Mouse (Mus musculus) hindbrain, embryonic 14.5 days (tissue): Measurements from ENCODE around the gene Myh10. TPM values are rescaled to one million over a fixed set of nuclear protein-coding genes. Genes with fewer than 3 reads are reported as not detected.

Experiments used
- ATAC-seq: fragments of 200-750 bp; cut with Nextera tagmentation; 2 replicates; pipeline ENCODE4 v1.8.0; 2017; ENCODE audit warnings: moderate number of reproducible peaks, mild to moderate bottlenecking, moderate TSS enrichment, moderate library complexity; ENCODE audit not compliant: low FRiP score
- DNase-seq: peaks from one replicate; pipeline ENCODE4 v3.0.0-alpha.2; 2015; ENCODE audit warnings: low spot score
- H3K27ac ChIP-seq: fragments of 300-500 bp; sonication (generic); 2 replicates; pipeline ENCODE4 v1.5.1; 2014; ENCODE audit warnings: mild to moderate bottlenecking, moderate library complexity
- H3K27me3 ChIP-seq: fragments of 300-500 bp; sonication (generic); 2 replicates; pipeline ENCODE4 v1.6.1; 2014; ENCODE audit warnings: mild to moderate bottlenecking, low read length, mixed read lengths; ENCODE audit not compliant: control insufficient read depth, insufficient read depth
- H3K36me3 ChIP-seq: fragments of 300-500 bp; sonication (generic); replicated peaks from 2 replicates; pipeline ENCODE4 v1.6.1; 2014; ENCODE audit not compliant: control insufficient read depth, insufficient read depth
- H3K4me1 ChIP-seq: fragments of 300-500 bp; sonication (generic); replicated peaks from 2 replicates; pipeline ENCODE4 v1.6.1; 2014; ENCODE audit warnings: antibody characterized with exemption, low read length, mixed read lengths; ENCODE audit not compliant: control insufficient read depth, insufficient read depth
- H3K4me2 ChIP-seq: fragments of 300-500 bp; sonication (generic); replicated peaks from 2 replicates; pipeline ENCODE4 v1.6.1; 2014; ENCODE audit warnings: mild to moderate bottlenecking, moderate library complexity
- H3K4me3 ChIP-seq: fragments of 300-500 bp; sonication (generic); replicated peaks from 2 replicates; pipeline ENCODE4 v1.5.1; 2014; ENCODE audit warnings: mild to moderate bottlenecking, low read length
- H3K9ac ChIP-seq: fragments of 300-500 bp; sonication (generic); 2 replicates; pipeline ENCODE4 v1.6.1; 2014
- H3K9me3 ChIP-seq: fragments of 300-500 bp; sonication (generic); 2 replicates; pipeline ENCODE4 v1.6.1; 2016; ENCODE audit warnings: low read length; ENCODE audit not compliant: control insufficient read depth
- WGBS: fragments of 180-500 bp; shearing (Covaris S2); extraction: QIAGEN DNeasy Blood & Tissue Kit; methylation state at CpG from one replicate; pipeline ENCODE4 v1.1.7; 2014; 5-methylcytosine and 5-hydroxymethylcytosine counted together
- polyA plus RNA-seq: library from polyadenylated mRNA; unstranded; fragments of >200 nt; fragmentation: Nextera tagmentation; extraction: Ambion mirVana; gene quantifications from 2 replicates; pipeline ENCODE4 v1.2.1, GENCODE M21; 2014

Gene Myh10
- polyA plus RNA-seq, 1 experiment from 2014 or later: 95.3 TPM

GRCm38 (mm10) chr11:68754283-68754682 lies 62.9 kb downstream of the Myh10 start:
- no peak overlapping the region for H3K4me3 ChIP-seq
- ATAC-seq: no peak
- no peaks in the 10 kb centered on the region for H3K27me3 ChIP-seq
- no peaks in the 10 kb centered on the region for H3K9me3 ChIP-seq
- 57% methylated on average over 7 of the region's 7 CpGs for WGBS
- peaks cover 13% of the 10 kb centered on the region for H3K36me3 ChIP-seq
- no peak overlapping the region for H3K9ac ChIP-seq
- peak overlapping the region; percentile 52 for H3K27ac ChIP-seq
- 0 out of 2 replicates have a peak, but pooled peaks cover 11% of the 10 kb centered on the region for H3K4me1 ChIP-seq
- H3K4me2 ChIP-seq: no peak overlapping the region
- DNase-seq: no peak

- H3K4me3 ChIP-seq: no peak overlapping the region
- H3K9me3 ChIP-seq: no peaks in the 10 kb centered on the region
- ATAC-seq: no peak
- no peak overlapping the region for H3K9ac ChIP-seq
- H3K27ac ChIP-seq: no peak overlapping the region
- H3K36me3 ChIP-seq: peaks cover 32% of the 10 kb centered on the region
- no peak overlapping the region for H3K4me2 ChIP-seq
- 0 out of 2 replicates have a peak, but pooled peaks cover 11% of the 10 kb centered on the region for H3K4me1 ChIP-seq
- no peaks in the 10 kb centered on the region for H3K27me3 ChIP-seq
- WGBS: 86% methylated on average over 11 of the region's 11 CpGs
- DNase-seq: no peak
Observed at GRCm38 (mm10) chr11:68756456-68757348, 65.3 kb downstream of the Myh10 start.

- DNase-seq (no peak), ATAC-seq (no peak)
- Histone ChIP-seq H3K27me3 (no peaks in the 10 kb centered on the region), H3K4me2 (no peak overlapping the region), H3K9ac (no peak overlapping the region), H3K9me3 (no peaks in the 10 kb centered on the region), H3K4me1 (no peaks in the 10 kb centered on the region), H3K4me3 (no peak overlapping the region), H3K27ac (no peak overlapping the region), H3K36me3 (peaks cover 56% of the 10 kb centered on the region)
- 84% methylated on average over 3 of the region's 3 CpGs for WGBS
Observed at GRCm38 (mm10) chr11:68759691-68760090, 68.3 kb downstream of the Myh10 start.

- Histone ChIP-seq H3K27me3 (no peaks in the 10 kb centered on the region), H3K9ac (no peak overlapping the region), H3K4me3 (no peak overlapping the region), H3K9me3 (no peaks in the 10 kb centered on the region), H3K27ac (no peak overlapping the region), H3K4me2 (no peak overlapping the region), H3K4me1 (no peaks in the 10 kb centered on the region), H3K36me3 (peaks cover 71% of the 10 kb centered on the region)
- DNase-seq (no peak), ATAC-seq (no peak)
- WGBS: 90% methylated on average over 4 of the region's 4 CpGs
Observed at GRCm38 (mm10) chr11:68761155-68761554, 69.8 kb downstream of the Myh10 start.

GRCm38 (mm10) chr11:68761664-68762063 lies 70.3 kb downstream of the Myh10 start:
- ATAC-seq (no peak), DNase-seq (no peak)
- no peaks in the 10 kb centered on the region for H3K27me3 ChIP-seq
- WGBS: 92% methylated on average over 6 of the region's 6 CpGs
- no peak overlapping the region for H3K27ac ChIP-seq
- H3K36me3 ChIP-seq: peaks cover 72% of the 10 kb centered on the region
- no peak overlapping the region for H3K9ac ChIP-seq
- no peaks in the 10 kb centered on the region for H3K9me3 ChIP-seq
- no peaks in the 10 kb centered on the region for H3K4me1 ChIP-seq
- no peak overlapping the region for H3K4me2 ChIP-seq
- no peak overlapping the region for H3K4me3 ChIP-seq

DNA sequence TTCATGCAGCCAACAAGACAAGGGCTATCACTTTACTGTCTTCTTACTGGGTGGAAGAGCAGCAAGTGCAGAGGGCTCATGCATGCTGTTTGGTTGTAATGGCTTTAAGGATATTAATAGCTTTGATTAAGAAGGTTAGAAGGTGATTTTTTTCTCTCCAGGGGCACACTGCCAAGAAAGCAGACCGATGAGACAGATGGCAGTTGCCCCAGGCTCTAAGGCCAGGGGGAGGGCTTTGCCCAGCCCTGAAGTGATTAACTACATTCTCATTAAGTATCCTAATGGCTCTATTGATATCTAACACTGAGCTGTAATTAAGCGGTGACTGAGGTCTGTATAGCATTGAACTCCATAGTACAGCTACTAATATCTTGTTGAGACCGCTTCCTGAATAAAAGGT lies 73.3 kb downstream of the Myh10 start:
- no peak for DNase-seq
- ATAC-seq: no peak
- WGBS: 33% methylated on average over 3 of the region's 3 CpGs
- H3K27ac ChIP-seq: no peak overlapping the region; the same call in 1 of the 2 replicates
- H3K9ac ChIP-seq: no peak overlapping the region
- no peaks in the 10 kb centered on the region for H3K4me1 ChIP-seq
- H3K4me2 ChIP-seq: no peak overlapping the region
- H3K27me3 ChIP-seq: no peaks in the 10 kb centered on the region
- H3K4me3 ChIP-seq: no peak overlapping the region
- H3K36me3 ChIP-seq: peaks cover 100% of the 10 kb centered on the region
- no peaks in the 10 kb centered on the region for H3K9me3 ChIP-seq

DNA sequence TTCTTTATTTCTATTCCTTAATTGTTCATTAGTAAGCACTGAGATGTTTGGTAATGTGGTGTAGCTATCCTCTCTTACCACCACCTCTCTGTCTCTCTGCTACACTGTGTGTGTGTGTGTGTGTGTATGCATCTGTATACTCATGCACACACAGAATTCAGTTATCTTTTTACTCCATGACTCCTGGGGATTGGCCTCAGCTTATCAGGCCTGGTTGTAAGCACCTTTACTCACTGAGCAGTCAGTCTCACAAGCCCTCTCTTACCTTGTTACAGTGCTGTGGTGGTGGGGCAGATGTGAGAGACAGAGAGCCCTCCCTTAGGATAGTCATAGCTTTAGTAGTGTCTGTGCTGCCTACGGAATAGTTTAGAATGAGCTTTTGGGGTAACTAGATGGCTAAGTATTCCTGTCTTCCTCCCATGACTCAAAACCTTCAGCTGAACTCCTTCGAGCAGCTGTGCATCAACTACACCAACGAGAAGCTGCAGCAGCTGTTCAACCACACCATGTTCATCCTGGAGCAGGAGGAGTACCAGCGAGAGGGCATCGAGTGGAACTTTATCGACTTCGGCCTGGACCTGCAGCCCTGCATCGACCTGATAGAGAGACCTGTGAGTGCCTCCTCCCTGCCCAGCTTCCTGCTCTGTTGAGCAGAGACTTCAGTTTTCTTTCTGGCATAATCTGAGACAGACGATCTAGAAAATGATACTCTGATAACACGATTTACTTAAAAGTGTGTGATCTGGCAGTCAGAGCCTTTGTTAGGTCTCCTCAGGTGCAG lies 76.6 kb downstream of the Myh10 start:
- H3K9ac ChIP-seq: no peak overlapping the region
- H3K9me3 ChIP-seq: no peaks in the 10 kb centered on the region
- no peaks in the 10 kb centered on the region for H3K27me3 ChIP-seq
- H3K4me1 ChIP-seq: no peaks in the 10 kb centered on the region
- ATAC-seq (no peak), DNase-seq (no peak)
- H3K36me3 ChIP-seq: peaks cover 100% of the 10 kb centered on the region
- H3K4me3 ChIP-seq: no peak overlapping the region
- WGBS: 97% methylated on average over 10 of the region's 10 CpGs
- no peak overlapping the region for H3K4me2 ChIP-seq
- H3K27ac ChIP-seq: no peak overlapping the region

DNA sequence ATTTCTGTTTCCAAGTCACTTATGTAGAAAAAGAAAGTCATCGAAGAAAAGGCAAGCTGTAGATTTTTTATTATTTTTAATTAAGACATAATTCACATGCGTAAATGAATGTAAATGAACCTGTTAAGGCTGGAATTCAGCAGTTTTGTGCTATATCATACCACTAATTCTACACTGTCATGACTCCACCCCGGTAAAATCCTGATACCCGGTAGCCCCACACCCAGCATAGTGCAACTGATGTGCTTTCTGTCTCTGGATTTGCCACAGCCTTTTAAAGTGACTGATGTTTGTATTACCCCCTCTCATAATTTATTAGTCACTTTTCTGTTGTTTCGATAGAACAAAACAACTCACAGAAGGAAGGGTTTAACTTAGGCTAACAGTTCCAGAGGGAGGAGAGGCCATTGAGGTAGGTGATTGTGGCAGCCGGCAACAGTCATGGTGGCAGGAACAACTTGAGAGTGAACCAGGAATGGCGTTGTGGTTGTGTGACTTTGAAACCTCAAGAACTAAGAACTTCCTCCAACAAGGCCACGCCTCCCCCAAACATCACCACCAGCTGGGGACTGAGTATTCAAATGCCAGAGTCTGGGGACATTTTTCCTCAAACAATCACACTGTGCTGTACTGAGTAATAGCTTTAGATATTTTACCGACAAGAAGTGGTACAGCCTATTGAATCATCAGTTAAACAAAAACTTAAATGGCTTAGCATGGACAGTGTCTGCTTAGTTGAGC lies 78.6 kb downstream of the Myh10 start:
- Histone ChIP-seq H3K4me2 (no peak overlapping the region), H3K9me3 (no peaks in the 10 kb centered on the region), H3K27ac (no peak overlapping the region), H3K27me3 (no peaks in the 10 kb centered on the region), H3K4me1 (no peaks in the 10 kb centered on the region), H3K9ac (no peak overlapping the region), H3K36me3 (peaks cover 100% of the 10 kb centered on the region), H3K4me3 (no peak overlapping the region)
- WGBS: 94% methylated on average over 9 of the region's 9 CpGs
- DNase-seq (no peak), ATAC-seq (no peak)

DNA sequence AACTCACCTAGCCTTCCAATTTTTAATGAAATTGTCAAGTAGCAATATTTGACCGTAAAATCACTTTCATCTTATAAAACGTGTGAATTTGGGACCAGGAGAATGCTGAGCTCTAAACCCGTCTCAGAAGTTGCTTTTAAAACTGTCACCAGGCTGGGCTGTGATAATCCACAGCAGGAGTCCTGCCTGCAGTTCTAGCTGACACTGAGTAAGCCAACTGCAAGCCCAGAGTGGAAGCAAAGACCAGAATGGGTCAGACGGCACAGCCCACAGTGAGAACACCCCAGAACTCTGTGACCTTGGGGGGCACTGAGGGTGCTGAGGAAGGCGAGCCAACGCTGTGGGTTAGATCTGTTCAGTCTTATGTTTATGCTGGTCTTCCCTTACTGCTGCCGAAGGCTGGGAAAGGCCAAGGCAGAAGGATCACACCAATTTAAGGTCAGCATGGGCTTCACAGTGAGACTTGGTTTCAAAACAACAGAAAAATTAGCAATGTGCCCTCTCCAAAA lies 84.8 kb downstream of the Myh10 start:
- ATAC-seq (no peak), DNase-seq (no peak)
- H3K4me1 ChIP-seq: no peaks in the 10 kb centered on the region
- no peak overlapping the region for H3K4me2 ChIP-seq
- H3K27ac ChIP-seq: no peak overlapping the region
- H3K9ac ChIP-seq: no peak overlapping the region
- peaks cover 68% of the 10 kb centered on the region for H3K36me3 ChIP-seq
- H3K4me3 ChIP-seq: no peak overlapping the region
- WGBS: 86% methylated on average over 7 of the region's 7 CpGs
- no peaks in the 10 kb centered on the region for H3K9me3 ChIP-seq
- H3K27me3 ChIP-seq: no peaks in the 10 kb centered on the region
